Mouse (Mus musculus) lung, postnatal 0 days (tissue): ENCODE data around the gene Acsm2. TPM values are rescaled to one million over a fixed set of nuclear protein-coding genes. Genes with fewer than 3 reads are reported as not detected.

ENCODE experiments used
- ATAC-seq: fragments of 200-750 bp; cut with Nextera tagmentation; 2 replicates; pipeline ENCODE4 v1.8.0; 2017; ENCODE audit warnings: moderate library complexity
- DNase-seq: peaks from one replicate; pipeline ENCODE4 v3.0.0-alpha.2; 2016; ENCODE audit warnings: low spot score
- H3K27ac ChIP-seq: fragments of 300-500 bp; sonication (generic); 2 replicates; pipeline ENCODE4 v1.5.1; 2014; ENCODE audit warnings: antibody characterized with exemption, mild to moderate bottlenecking, low read length, mixed read lengths
- H3K27me3 ChIP-seq: fragments of 300-500 bp; sonication (generic); replicated peaks from 2 replicates; pipeline ENCODE4 v1.6.1; 2014; ENCODE audit warnings: low read length, mixed read lengths; ENCODE audit not compliant: insufficient read depth
- H3K36me3 ChIP-seq: fragments of 300-500 bp; sonication (generic); 2 replicates; pipeline ENCODE4 v1.6.1; 2014; ENCODE audit warnings: low read length, mixed read lengths; ENCODE audit not compliant: insufficient read depth
- H3K4me1 ChIP-seq: fragments of 300-500 bp; sonication (generic); 2 replicates; pipeline ENCODE4 v1.6.1; 2014; ENCODE audit warnings: antibody characterized with exemption, low read depth, low read length, mixed read lengths; ENCODE audit not compliant: insufficient read depth
- H3K4me2 ChIP-seq: fragments of 300-500 bp; sonication (generic); replicated peaks from 2 replicates; pipeline ENCODE4 v1.6.1; 2014; ENCODE audit warnings: low read depth, mild to moderate bottlenecking, low read length, moderate library complexity, mixed read lengths
- H3K4me3 ChIP-seq: fragments of 300-500 bp; sonication (generic); 2 replicates; pipeline ENCODE4 v1.5.1; 2014; ENCODE audit warnings: low read depth, low read length
- H3K9ac ChIP-seq: fragments of 300-500 bp; sonication (generic); replicated peaks from 2 replicates; pipeline ENCODE4 v1.6.1; 2014; ENCODE audit warnings: low read depth, mild to moderate bottlenecking
- H3K9me3 ChIP-seq: fragments of 300-500 bp; sonication (generic); 2 replicates; pipeline ENCODE4 v1.6.1; 2016; ENCODE audit warnings: low read length, mixed read lengths
- CTCF ChIP-seq: IDR thresholded peaks from 2 replicates; pipeline ENCODE4 v1.5.1; 2016; ENCODE audit warnings: antibody characterized with exemption, mild to moderate bottlenecking
- EP300 ChIP-seq: IDR thresholded peaks from 2 replicates; pipeline ENCODE4 v1.6.1; 2016; ENCODE audit warnings: antibody characterized with exemption, mild to moderate bottlenecking, control low read depth
- WGBS: fragments of 180-500 bp; shearing (Covaris S2); extraction: QIAGEN DNeasy Blood & Tissue Kit; methylation state at CpG from one replicate; pipeline ENCODE4 v1.1.7; 2014; 5-methylcytosine and 5-hydroxymethylcytosine counted together
- polyA plus RNA-seq: library from polyadenylated mRNA; unstranded; fragments of >200 nt; fragmentation: Nextera tagmentation; extraction: Ambion mirVana; gene quantifications from 2 replicates; pipeline ENCODE4 v1.2.1, GENCODE M21; 2015

Acsm2 gene
- not detected in 2 replicates for polyA plus RNA-seq

DNA sequence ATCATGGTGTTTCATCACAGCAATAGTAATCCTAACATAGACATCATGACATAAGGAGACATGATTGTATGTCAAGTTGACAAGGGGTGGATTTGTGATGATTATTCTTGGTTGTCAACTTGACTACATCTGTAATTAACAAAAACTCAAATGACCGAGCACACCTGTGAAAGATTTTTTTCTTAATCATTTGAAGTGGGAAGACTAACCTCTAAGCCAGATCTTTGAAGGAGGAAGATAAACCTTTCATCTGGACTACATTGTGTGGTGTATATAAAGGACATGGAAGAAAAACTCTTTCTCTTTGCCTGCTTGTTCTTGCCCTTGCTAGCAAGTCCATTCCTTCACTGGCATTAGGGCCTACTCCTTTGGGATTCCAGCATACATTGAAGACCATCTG, at the start of gene Acsm2:
Acsm2 (plus strand) TSS at position 301 of the 400 bp plus-strand sequence.
- H3K27me3 ChIP-seq, result no peaks in the 10 kb centered on the region
- ATAC-seq (no peak), DNase-seq (no peak)
- WGBS, result 60% methylated on average over 1 of the region's 1 CpGs
- no peaks in the 10 kb centered on the region for H3K4me1 ChIP-seq
- H3K9me3 ChIP-seq, result no peaks in the 10 kb centered on the region
- H3K36me3 ChIP-seq, result no peaks in the 10 kb centered on the region
- H3K27ac ChIP-seq, result no peak within 1 kb of the TSS
- no peak within 1 kb of the TSS for H3K4me3 ChIP-seq
- no peak within 1 kb of the TSS for H3K9ac ChIP-seq
- H3K4me2 ChIP-seq, result no peak within 1 kb of the TSS
- TF ChIP-seq EP300 (no peak), CTCF (no peak)

DNA sequence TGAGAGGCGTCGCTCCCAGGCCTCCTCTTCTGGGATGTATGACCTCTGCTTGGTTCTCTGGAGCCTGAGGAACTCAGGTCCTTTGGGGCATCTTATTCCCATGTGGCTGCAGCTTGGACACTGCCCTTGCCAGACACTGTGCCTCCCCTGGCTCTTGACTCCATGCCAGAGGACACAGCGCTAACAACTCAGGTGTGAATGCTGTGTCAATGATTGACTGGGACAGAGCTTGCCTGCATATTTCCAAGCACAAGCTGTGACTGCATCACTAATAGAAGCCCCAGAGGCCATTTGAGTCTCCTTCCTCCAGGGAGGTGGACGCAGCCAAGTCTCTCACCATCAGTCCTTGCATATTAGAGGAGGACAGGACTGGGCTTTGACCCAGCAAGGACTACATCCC, 43.0 kb upstream of the Acsm2 start:
- no peak overlapping the region for H3K27ac ChIP-seq
- H3K4me2 ChIP-seq, result no peak overlapping the region
- WGBS, result 83% methylated on average over 4 of the region's 4 CpGs
- H3K9ac ChIP-seq, result no peak overlapping the region
- no peak overlapping the region for H3K4me3 ChIP-seq
- no peaks in the 10 kb centered on the region for H3K4me1 ChIP-seq
- ATAC-seq (no peak), DNase-seq (no peak)
- H3K36me3 ChIP-seq, result no peaks in the 10 kb centered on the region
- no peaks in the 10 kb centered on the region for H3K9me3 ChIP-seq
- no peaks in the 10 kb centered on the region for H3K27me3 ChIP-seq
- TF ChIP-seq EP300 (no peak), CTCF (no peak)

DNA sequence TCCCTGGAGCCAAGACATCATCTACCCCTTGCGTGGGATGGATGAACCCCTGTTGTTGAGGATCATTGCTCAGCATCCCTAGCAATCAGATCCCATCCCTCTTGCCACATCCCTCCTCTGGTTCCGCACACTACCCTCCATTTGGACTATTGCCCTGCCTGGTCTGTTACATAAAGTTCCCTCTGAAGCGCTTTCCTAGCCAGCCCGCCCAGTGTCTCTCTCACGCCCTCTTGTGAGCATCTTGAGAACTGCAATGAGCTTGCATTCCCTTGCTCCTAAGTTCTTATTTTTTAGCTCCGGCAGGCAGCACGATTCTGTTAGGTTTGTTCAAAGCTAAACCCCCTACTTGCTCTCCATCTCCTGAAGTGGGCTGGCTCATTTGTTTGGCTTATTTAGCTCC, 41.1 kb upstream of the Acsm2 start:
- peak; percentile 23 for DNase-seq
- no peaks in the 10 kb centered on the region for H3K9me3 ChIP-seq
- no peak overlapping the region for H3K4me2 ChIP-seq
- no peak overlapping the region for H3K4me3 ChIP-seq
- no peak overlapping the region for H3K27ac ChIP-seq
- ATAC-seq, result no peak
- H3K4me1 ChIP-seq, result no peaks in the 10 kb centered on the region
- no peak for TF ChIP-seq EP300
- peak; percentile 73 for TF ChIP-seq CTCF
- WGBS, result 25% methylated on average over 7 of the region's 7 CpGs
- H3K9ac ChIP-seq, result no peak overlapping the region
- no peaks in the 10 kb centered on the region for H3K36me3 ChIP-seq
- no peaks in the 10 kb centered on the region for H3K27me3 ChIP-seq

DNA sequence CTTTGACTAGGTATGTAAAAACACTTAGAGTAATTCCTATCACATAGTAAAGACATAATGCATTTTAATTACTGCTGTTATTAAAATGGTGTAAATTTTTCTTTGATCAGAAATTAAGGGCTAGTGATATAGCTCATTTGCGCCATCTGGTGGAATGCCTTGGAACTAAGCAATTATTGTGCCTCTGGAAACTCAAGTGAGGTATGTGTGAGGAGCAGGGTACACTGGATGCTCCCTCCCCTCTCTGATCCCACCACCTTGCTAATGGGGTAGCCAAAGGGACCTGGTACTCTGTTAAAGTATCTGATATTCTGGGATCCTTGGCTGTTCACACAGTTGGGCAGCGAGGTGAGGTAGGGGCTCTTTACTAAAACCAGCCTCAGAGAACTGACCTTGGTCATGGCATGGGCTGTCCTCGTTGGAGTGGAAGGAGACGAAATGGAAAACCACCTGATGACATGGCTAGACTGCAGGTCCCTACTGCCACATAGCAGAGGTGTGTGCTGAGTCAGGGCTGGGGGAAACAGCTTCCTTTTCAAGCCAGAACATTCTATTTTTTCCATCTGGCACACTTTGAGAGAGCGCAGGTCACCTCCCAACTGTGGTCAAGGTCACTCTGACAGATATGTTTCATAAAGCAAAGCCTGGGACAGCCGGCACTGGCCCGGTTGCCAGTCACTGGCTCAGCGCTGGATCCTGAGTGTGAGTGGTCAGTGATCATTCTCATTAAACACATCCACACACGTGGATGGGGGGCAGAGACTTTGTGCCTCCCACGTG, 38.5 kb upstream of the Acsm2 start:
- DNase-seq (peak; percentile 44), ATAC-seq (no peak)
- H3K4me2 ChIP-seq, result no peak overlapping the region
- H3K4me1 ChIP-seq, result no peaks in the 10 kb centered on the region
- 55% methylated on average over 10 of the region's 10 CpGs for WGBS
- no peaks in the 10 kb centered on the region for H3K36me3 ChIP-seq
- H3K9me3 ChIP-seq, result no peaks in the 10 kb centered on the region
- no peak overlapping the region for H3K27ac ChIP-seq
- H3K4me3 ChIP-seq, result no peak overlapping the region
- TF ChIP-seq CTCF (peak; percentile 74), EP300 (no peak)
- no peak overlapping the region for H3K9ac ChIP-seq
- no peaks in the 10 kb centered on the region for H3K27me3 ChIP-seq

DNA sequence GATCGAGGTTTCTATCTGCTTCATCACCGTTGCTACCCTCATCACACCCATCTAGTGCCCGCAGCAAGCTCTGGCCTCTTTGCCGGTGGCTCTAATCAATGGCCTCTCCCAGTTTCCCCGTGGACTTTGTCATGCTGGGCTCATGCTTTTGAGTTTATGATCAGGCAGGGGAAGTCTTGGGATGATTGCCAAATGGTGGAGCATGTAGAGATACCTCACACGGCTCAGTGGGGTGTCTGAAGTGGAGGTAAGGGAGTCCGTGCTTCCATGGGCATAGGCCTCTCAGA, 37.9 kb upstream of the Acsm2 start:
- Histone ChIP-seq H3K4me2 (no peak overlapping the region), H3K4me1 (no peaks in the 10 kb centered on the region), H3K27ac (no peak overlapping the region), H3K9ac (no peak overlapping the region), H3K9me3 (no peaks in the 10 kb centered on the region), H3K4me3 (no peak overlapping the region), H3K36me3 (no peaks in the 10 kb centered on the region), H3K27me3 (no peaks in the 10 kb centered on the region)
- 76% methylated on average over 7 of the region's 7 CpGs for WGBS
- ATAC-seq (no peak), DNase-seq (no peak)
- no peak for TF ChIP-seq EP300
- no peak for TF ChIP-seq CTCF

DNA sequence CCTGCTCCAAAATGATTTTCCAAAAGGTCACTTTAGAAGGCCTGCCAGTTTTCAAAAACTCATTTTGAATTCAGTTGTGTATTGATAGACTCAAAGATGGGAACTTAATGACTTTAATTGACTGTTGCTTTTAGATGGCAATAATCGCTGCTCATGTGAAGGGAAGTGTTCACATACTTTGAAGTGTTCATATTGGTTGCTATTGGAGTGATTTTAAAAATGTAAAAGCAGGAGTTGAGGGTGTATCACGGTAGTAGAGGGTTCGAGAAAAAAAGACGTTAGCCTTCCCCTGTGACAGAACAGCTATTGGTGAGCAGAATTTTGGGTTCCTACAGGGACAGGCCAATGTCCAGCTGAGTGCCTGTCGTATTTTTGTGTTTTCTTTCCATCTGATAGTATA, 35.0 kb upstream of the Acsm2 start, which contains the start of gene Acsm5:
Acsm5 (plus strand) TSS at position 301 of the 400 bp plus-strand sequence.
- TF ChIP-seq EP300, result no peak
- no peak for TF ChIP-seq CTCF
- no peak for ATAC-seq

More for the DNA sequence above, 35.0 kb upstream of the Acsm2 start, which contains the start of gene Acsm5:
- WGBS, result 69% methylated on average over 5 of the region's 5 CpGs
- DNase-seq, result no peak
- no peaks in the 10 kb centered on the region for H3K27me3 ChIP-seq
- no peaks in the 10 kb centered on the region for H3K36me3 ChIP-seq
- H3K9me3 ChIP-seq, result no peaks in the 10 kb centered on the region
- no peak within 1 kb of the TSS for H3K4me2 ChIP-seq
- H3K9ac ChIP-seq, result no peak within 1 kb of the TSS
- H3K4me1 ChIP-seq, result no peaks in the 10 kb centered on the region
- no peak within 1 kb of the TSS for H3K4me3 ChIP-seq
- H3K27ac ChIP-seq, result no peak within 1 kb of the TSS
